Mouse (Mus musculus): ENCODE measurements at regions not wholly inside any gene's neighbourhood (a gene's known extent, or its start where the extent isn't known, plus 50 kb on each side); places are given as distances from the start of the nearest gene placed in this dataset.

DNA sequence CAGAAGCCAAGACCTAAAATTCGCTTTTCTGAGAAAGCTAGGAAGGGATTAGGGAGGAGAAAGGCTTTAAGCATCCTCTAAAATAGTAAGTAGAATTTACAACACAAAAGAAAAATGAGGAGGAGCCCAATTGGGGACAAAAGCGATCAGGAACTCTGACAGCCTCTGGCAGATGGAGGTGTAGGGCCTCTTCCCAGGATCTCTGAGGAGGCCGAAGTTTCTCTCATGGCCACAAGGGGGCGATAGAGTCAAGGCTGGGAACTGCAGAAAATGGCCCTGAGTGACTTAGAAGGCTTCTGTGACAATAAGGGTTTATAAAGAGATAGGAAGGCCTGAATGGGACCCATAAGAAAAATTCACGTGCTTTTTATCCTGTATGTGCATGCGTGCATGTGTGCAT is 77.8 kb upstream of the Grin2a start:
- Histone ChIP-seq H3K36me3 (ENCODE audit: control insufficient read depth, insufficient read depth, low read length) (no peaks in the 10 kb centered on the region), H3K4me3 (ENCODE audit: control insufficient read depth, insufficient read depth, low read length) (no peak overlapping the region), H3K27me3 (ENCODE audit: control insufficient read depth, insufficient read depth, low read length) (no peaks in the 10 kb centered on the region), H3K27ac (ENCODE audit: control insufficient read depth, insufficient read depth, low read length) (no peak overlapping the region), H3K4me1 (replicated peaks; ENCODE audit: control insufficient read depth, insufficient read depth, low read length) (no peaks in the 10 kb centered on the region)
- peak; percentile 14 for DNase-seq
- WGBS, result 39% methylated on average over 6 of the region's 6 CpGs
- TF ChIP-seq POLR2A (IDR thresholded peaks at IDR 0.05; ENCODE audit: control insufficient read depth, extremely low read depth, insufficient read depth, low read length, poor library complexity), result no peak
- no peak for TF ChIP-seq CTCF (IDR thresholded peaks at IDR 0.05; ENCODE audit: borderline replicate concordance, control insufficient read depth, extremely low read depth, insufficient read depth, low read length, poor library complexity)

DNA sequence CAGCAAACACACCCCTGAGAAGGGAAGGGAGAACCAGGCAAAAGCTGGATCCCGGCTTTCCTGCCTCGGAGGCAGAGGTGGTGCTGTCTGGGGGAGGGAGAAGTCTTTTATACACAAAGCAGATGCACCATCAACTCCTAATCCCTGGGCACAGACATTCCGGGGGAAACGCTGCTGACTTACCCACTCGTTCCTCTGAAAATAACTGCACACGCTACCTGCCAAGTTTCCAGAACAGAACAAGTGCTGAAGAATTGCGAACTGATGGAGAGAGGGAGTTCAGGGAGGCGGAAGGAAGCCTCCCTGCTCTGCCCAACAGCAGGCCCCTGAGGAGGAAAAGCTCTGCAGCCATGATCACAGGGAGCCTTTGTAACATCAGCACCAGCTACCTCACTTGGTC is 68.1 kb upstream of the Grin2a start:
- no peak overlapping the region for H3K4me3 ChIP-seq (ENCODE audit: control insufficient read depth, insufficient read depth, low read length)
- H3K27me3 ChIP-seq (ENCODE audit: control insufficient read depth, insufficient read depth, low read length), result no peaks in the 10 kb centered on the region
- WGBS, result 82% methylated on average over 8 of the region's 8 CpGs
- H3K36me3 ChIP-seq (ENCODE audit: control insufficient read depth, insufficient read depth, low read length), result no peaks in the 10 kb centered on the region
- no peak overlapping the region for H3K27ac ChIP-seq (ENCODE audit: control insufficient read depth, insufficient read depth, low read length)
- H3K4me1 ChIP-seq (replicated peaks; ENCODE audit: control insufficient read depth, insufficient read depth, low read length), result no peaks in the 10 kb centered on the region
- DNase-seq, result no peak
- TF ChIP-seq CTCF (IDR thresholded peaks at IDR 0.05; ENCODE audit: borderline replicate concordance, control insufficient read depth, extremely low read depth, insufficient read depth, low read length, poor library complexity) (no peak), POLR2A (IDR thresholded peaks at IDR 0.05; ENCODE audit: control insufficient read depth, extremely low read depth, insufficient read depth, low read length, poor library complexity) (no peak)

DNA sequence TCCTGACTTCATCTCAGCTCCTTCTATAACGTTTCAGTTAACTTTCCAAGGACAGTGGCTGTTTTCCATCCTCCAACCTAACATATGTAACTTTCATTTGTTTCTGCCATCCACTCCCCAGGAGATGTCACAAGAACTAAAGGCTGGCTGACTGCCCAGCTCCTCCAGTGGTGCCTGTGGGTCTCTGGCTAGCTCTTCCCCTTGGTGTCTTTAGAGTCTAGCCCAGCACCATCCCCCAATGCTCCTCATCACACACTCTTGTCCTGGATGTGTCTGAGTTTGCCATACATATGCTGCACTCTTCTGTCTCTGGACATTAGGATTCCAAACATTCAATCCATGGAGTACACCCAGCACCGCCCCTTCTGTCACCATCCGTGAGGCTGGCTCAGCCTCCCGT is 62.7 kb upstream of the Grin2a start:
- Histone ChIP-seq H3K27me3 (ENCODE audit: control insufficient read depth, insufficient read depth, low read length) (no peaks in the 10 kb centered on the region), H3K36me3 (ENCODE audit: control insufficient read depth, insufficient read depth, low read length) (no peaks in the 10 kb centered on the region), H3K4me3 (ENCODE audit: control insufficient read depth, insufficient read depth, low read length) (no peak overlapping the region), H3K27ac (ENCODE audit: control insufficient read depth, insufficient read depth, low read length) (no peak overlapping the region), H3K4me1 (replicated peaks; ENCODE audit: control insufficient read depth, insufficient read depth, low read length) (no peaks in the 10 kb centered on the region)
- no peak for TF ChIP-seq POLR2A (IDR thresholded peaks at IDR 0.05; ENCODE audit: control insufficient read depth, extremely low read depth, insufficient read depth, low read length, poor library complexity)
- no peak for TF ChIP-seq CTCF (IDR thresholded peaks at IDR 0.05; ENCODE audit: borderline replicate concordance, control insufficient read depth, extremely low read depth, insufficient read depth, low read length, poor library complexity)
- no peak for DNase-seq
- WGBS, result 95% methylated on average over 4 of the region's 4 CpGs
